Mouse (Mus musculus) testis, adult 2 months (tissue): ENCODE data around the gene Trim66. TPM values are rescaled to one million over a fixed set of nuclear protein-coding genes. Genes with fewer than 3 reads are reported as not detected.

ENCODE experiments used
- H3K27ac ChIP-seq: fragments of 200-500 bp; 2 replicates; pipeline ENCODE4 v1.5.1; 2012; ENCODE audit warnings: low read depth, low read length; ENCODE audit not compliant: control insufficient read depth, insufficient read depth
- H3K27me3 ChIP-seq: fragments of 200-500 bp; 2 replicates; pipeline ENCODE4 v1.6.1; 2012; ENCODE audit warnings: mild to moderate bottlenecking, low read length, moderate library complexity; ENCODE audit not compliant: control insufficient read depth, insufficient read depth
- H3K36me3 ChIP-seq: fragments of 200-500 bp; 2 replicates; pipeline ENCODE4 v1.6.1; 2012; ENCODE audit warnings: mild to moderate bottlenecking, low read length; ENCODE audit not compliant: control insufficient read depth, insufficient read depth
- H3K4me1 ChIP-seq: fragments of 200-500 bp; 2 replicates; pipeline ENCODE4 v1.6.1; 2012; ENCODE audit warnings: low read length; ENCODE audit not compliant: control insufficient read depth, insufficient read depth
- H3K4me3 ChIP-seq: fragments of 200-500 bp; 2 replicates; pipeline ENCODE4 v1.5.1; 2012; ENCODE audit warnings: low read depth, mild to moderate bottlenecking, low read length, moderate library complexity, mixed read lengths; ENCODE audit not compliant: control insufficient read depth
- CTCF ChIP-seq: fragments of 200-500 bp; IDR thresholded peaks from 2 replicates; pipeline ENCODE4 v1.5.1; 2012; ENCODE audit warnings: low read depth, mild to moderate bottlenecking, inconsistent platforms, low read length, moderate library complexity; ENCODE audit not compliant: control insufficient read depth, insufficient read depth, insufficient replicate concordance
- POLR2A ChIP-seq: fragments of 200-500 bp; IDR thresholded peaks from 2 replicates; pipeline ENCODE4 v1.6.1; 2012; ENCODE audit warnings: low read depth, mild to moderate bottlenecking, inconsistent platforms, low read length, moderate library complexity; ENCODE audit not compliant: control insufficient read depth
- polyA plus RNA-seq: library from polyadenylated mRNA; depleted of rRNA; stranded (reverse); fragments of >200 nt; gene quantifications from 2 replicates; pipeline ENCODE4 v1.2.3, GENCODE M21; 2012

Gene Trim66
- polyA plus RNA-seq, 1 experiment, result 20.6 TPM

DNA sequence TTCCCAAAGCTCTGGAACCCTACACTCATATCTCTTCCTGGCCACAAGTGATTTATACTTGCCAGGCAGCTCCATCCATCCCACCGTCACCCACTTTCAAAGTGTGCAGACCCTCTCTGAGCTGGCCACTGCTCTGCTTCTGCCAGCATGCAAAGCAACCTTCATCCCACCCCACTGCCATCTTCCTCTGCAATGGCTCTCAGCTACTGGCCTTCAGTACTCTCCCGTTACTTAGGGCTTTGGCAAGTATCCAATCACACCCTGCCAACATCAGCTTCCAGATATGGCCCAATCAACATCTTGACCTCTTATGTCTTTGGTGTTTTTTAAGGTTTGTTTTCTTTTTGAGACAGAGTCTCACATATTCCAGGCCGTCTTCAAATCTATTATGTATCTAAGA, 30.0 kb downstream of the Trim66 start:
- H3K4me1 ChIP-seq, result no peaks in the 10 kb centered on the region
- H3K4me3 ChIP-seq, result no peak overlapping the region
- H3K36me3 ChIP-seq, result no peaks in the 10 kb centered on the region
- no peak overlapping the region for H3K27ac ChIP-seq
- no peaks in the 10 kb centered on the region for H3K27me3 ChIP-seq
- TF ChIP-seq CTCF (no peak), POLR2A (no peak)

GRCm38 (mm10) chr7:109470700-109471099, 37.2 kb downstream of the Trim66 start:
- TF ChIP-seq CTCF (no peak), POLR2A (no peak)
- Histone ChIP-seq H3K27me3 (no peaks in the 10 kb centered on the region), H3K27ac (no peak overlapping the region), H3K36me3 (no peaks in the 10 kb centered on the region), H3K4me3 (no peak overlapping the region), H3K4me1 (no peaks in the 10 kb centered on the region)

DNA sequence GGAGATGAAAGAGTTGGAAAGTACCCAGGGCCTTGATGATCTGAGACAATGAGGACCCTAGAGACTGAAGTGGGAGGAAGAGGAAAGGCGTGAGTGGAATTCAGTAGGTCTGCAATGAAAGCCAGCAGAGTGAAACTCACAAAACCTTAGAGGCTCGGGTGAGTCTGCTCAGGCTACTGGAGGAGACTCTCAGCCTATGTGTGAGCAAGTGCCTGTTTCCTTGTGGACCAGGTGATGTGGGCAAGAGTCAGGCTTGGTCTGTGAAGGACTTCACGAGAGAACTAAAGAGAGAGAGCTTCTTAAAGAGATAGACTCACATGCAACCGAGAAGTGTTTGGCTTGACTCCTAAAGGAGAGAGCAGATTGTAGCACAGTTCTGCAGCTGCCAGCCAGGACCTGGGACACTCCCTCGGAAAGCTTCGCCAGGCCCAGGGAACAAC, 39.7 kb downstream of the Trim66 start:
- TF ChIP-seq CTCF (no peak), POLR2A (no peak)
- Histone ChIP-seq H3K27me3 (no peaks in the 10 kb centered on the region), H3K27ac (no peak overlapping the region), H3K4me1 (no peaks in the 10 kb centered on the region), H3K4me3 (no peak overlapping the region), H3K36me3 (no peaks in the 10 kb centered on the region)

DNA sequence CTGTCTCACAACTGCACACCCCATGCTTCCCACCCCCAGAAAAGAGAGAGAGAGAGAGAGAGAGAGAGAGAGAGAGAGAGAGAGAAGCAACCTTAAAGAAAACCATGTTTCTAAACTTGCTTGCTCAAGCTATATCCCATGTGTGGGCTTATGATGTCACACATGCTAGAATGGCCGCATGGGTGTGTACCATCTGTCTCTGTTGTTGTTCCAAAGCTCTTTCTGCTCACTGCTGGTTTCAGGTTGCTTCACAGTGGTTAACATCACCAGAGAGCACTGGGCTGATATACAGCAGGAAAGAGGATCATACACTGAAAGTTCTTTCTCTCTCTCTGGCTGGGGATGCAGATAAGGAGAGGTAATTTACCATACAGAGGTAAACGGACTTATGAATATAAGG, 40.3 kb downstream of the Trim66 start:
- no peak overlapping the region for H3K4me3 ChIP-seq
- H3K27me3 ChIP-seq, result no peaks in the 10 kb centered on the region
- no peak for TF ChIP-seq POLR2A
- no peak for TF ChIP-seq CTCF
- H3K36me3 ChIP-seq, result no peaks in the 10 kb centered on the region
- no peaks in the 10 kb centered on the region for H3K4me1 ChIP-seq
- no peak overlapping the region for H3K27ac ChIP-seq

GRCm38 (mm10) chr7:109460698-109461097, 47.2 kb downstream of the Trim66 start:
- Histone ChIP-seq H3K27ac (no peak overlapping the region), H3K36me3 (no peaks in the 10 kb centered on the region), H3K4me1 (no peaks in the 10 kb centered on the region), H3K27me3 (no peaks in the 10 kb centered on the region), H3K4me3 (no peak overlapping the region)
- TF ChIP-seq CTCF, result no peak
- TF ChIP-seq POLR2A, result no peak

DNA sequence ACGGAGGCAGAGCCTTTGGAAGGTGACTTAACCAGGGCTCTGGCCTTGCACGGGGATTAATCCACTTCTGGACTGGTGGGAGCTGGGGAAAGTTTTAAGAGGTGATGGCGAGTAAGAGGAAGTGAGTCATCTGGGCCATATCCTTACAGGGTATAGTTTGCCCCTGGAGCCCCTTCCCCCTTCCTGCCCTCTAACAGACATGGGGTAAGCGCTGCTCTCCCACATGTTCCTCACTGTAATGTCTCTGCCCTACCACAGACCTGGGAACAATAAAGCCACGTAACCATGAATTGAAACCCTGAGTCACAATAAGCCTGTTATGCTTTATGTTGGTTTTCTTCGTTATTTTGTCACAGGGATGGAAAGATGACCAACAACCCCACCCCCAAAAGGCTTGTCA, 51.4 kb downstream of the Trim66 start:
- Histone ChIP-seq H3K4me3 (no peak overlapping the region), H3K27ac (no peak overlapping the region)
- no peak for TF ChIP-seq CTCF
- no peak for TF ChIP-seq POLR2A

GRCm38 (mm10) chr7:109455748-109456147, 52.2 kb downstream of the Trim66 start:
- H3K27me3 ChIP-seq, result no peaks in the 10 kb centered on the region
- H3K36me3 ChIP-seq, result no peaks in the 10 kb centered on the region
- no peaks in the 10 kb centered on the region for H3K4me1 ChIP-seq
- H3K27ac ChIP-seq, result no peak overlapping the region
- no peak overlapping the region for H3K4me3 ChIP-seq
- TF ChIP-seq POLR2A (no peak), CTCF (no peak)

More for the DNA sequence above, 51.4 kb downstream of the Trim66 start:
- H3K4me1 ChIP-seq, result no peaks in the 10 kb centered on the region
- no peaks in the 10 kb centered on the region for H3K27me3 ChIP-seq
- no peaks in the 10 kb centered on the region for H3K36me3 ChIP-seq

- H3K27me3 ChIP-seq, result no peaks in the 10 kb centered on the region
- H3K4me1 ChIP-seq, result no peaks in the 10 kb centered on the region
- H3K36me3 ChIP-seq, result no peaks in the 10 kb centered on the region
- TF ChIP-seq CTCF (no peak), POLR2A (no peak)
- H3K4me3 ChIP-seq, result no peak overlapping the region
- H3K27ac ChIP-seq, result no peak overlapping the region
Measured at GRCm38 (mm10) chr7:109454856-109455255, 53.1 kb downstream of the Trim66 start.
